Mouse (Mus musculus): ENCODE measurements around the gene Gm10053. TPM values are rescaled to one million over a fixed set of nuclear protein-coding genes. Genes with fewer than 3 reads are reported as not detected.

Gm10053 gene
- polyA plus RNA-seq, 1 experiment from 2014 or later = 240 TPM

GRCm38 (mm10) chr19:24899578-24900544 lies 24.4 kb downstream of the Gm10053 start:
- DNase-seq (ENCODE audit: low spot score) = no peak

DNA sequence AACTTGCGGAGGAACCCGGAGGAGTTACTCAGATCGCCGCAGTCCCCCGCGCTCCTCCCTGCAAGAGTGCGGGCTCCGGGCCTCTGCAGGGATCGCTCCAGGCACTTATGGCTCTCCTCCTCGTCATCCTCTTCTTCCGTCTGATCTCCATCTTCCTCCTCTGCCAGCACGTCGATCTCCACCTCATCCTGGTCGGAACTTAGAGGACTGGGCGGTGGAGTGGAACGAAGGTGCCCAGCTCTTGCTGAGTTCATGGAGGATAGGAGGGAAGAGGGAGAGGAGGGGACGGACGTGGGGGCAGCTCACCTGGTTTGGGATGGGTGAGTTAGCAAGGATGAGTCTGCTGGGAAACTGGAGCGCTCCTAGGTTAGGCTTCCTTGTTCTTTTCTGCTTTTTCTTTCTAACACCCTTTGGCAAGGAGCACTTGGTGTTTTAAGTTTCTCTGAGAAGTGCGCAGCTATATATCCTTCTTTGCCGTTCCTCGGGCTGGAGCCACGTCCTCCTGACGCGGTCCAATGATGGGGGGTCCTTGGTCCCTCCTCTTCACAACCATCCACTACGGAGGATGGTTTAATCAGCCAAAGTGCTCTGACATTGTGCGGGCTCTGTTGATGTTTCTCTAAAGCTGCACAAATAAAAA lies 25.2 kb downstream of the Gm10053 start, which contains the start of gene Foxd4:
Gene Foxd4, minus strand, starts transcription at position 617 of the 640 bp plus-strand sequence.
- no peak for DNase-seq (ENCODE audit: low spot score)

GRCm38 (mm10) chr19:24901666-24902065 lies 26.2 kb downstream of the Gm10053 start:
- no peak for DNase-seq (ENCODE audit: low spot score)

- DNase-seq (ENCODE audit: low spot score) = no peak
Measured at GRCm38 (mm10) chr19:24902256-24902655, 26.8 kb downstream of the Gm10053 start.

DNA sequence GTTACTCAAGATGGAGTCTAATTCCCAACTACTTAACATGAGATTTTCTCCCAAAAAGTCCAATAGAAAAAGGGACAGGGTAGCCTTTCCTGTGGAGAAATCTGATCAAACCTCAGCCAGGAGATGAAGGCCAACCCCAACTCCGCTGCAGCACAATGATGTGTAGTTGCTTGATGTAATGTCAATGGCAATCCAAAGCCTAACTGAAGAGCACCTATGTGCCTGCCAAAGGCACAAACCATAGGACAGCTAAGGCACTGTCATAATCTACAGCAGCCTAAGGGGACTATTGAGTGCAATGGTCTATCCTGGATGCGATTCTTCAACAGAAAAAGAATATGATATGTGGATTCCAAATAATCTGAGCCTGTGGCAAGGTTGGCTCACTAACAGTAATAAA lies 27.3 kb downstream of the Gm10053 start:
- DNase-seq (ENCODE audit: low spot score) = no peak

DNA sequence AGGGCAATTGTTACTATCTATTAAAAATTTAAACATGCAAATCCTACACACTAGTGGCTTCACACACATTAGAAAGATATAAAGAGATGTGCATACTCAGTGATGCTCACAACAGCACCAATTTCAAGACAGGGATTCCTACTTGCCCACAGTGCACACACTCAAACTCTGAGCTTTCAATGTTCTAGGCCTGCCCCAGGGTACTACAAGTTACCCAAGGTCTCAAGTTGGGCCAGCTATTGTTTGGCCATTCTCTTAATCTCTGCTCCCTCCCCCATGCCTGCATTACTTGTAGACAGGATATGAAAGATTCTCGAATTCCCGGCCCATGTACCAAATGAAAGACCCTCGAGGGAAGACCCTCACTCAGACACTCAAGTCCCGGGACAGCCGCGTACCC lies 32.2 kb downstream of the Gm10053 start:
- DNase-seq (ENCODE audit: low spot score) = no peak

- DNase-seq (ENCODE audit: low spot score) = no peak
Measured at GRCm38 (mm10) chr19:24908385-24909155, 33.1 kb downstream of the Gm10053 start.

DNA sequence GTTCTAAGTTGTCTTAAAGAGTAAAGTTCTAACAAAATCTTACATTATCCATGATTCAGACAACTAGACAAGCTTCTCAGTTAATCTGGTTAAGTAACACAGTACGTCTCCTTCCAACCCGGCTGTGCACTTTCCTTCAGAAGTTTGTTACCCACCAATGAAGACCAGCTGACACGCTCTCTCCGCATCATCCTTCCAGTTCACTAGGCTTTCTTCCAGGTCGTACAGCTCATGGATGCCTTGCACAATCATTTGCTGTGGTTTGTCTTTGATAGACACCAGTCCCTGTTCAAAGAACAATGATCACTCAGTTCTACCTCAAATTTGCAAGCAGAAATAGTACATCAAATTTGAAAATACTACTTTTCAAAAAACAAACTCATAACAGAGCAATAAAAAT lies 45.4 kb downstream of the Gm10053 start:
- DNase-seq (ENCODE audit: low spot score) = no peak

Other genes with a start within 250 kb of the Gm10053 start
- 1.1 and 1.8 TPM in 2 replicates for gene Tmem252, start 201.7 kb upstream of the Gm10053 start, polyA plus RNA-seq (2015; fragmentation: Nextera tagmentation; extraction: Ambion mirVana)
- gene Pgm5, start 13.8 kb upstream of the Gm10053 start, polyA plus RNA-seq (2015; fragmentation: Nextera tagmentation; extraction: Ambion mirVana) = 3.3 and 4.3 TPM in 2 replicates
- gene Foxd4, start 25.5 kb downstream of the Gm10053 start, polyA plus RNA-seq (2015; fragmentation: Nextera tagmentation; extraction: Ambion mirVana) = not detected in 2 replicates
- 15.4 and 19.6 TPM in 2 replicates for gene Cbwd1, start 85.9 kb downstream of the Gm10053 start, polyA plus RNA-seq (2015; fragmentation: Nextera tagmentation; extraction: Ambion mirVana)
- 66.7 and 80.1 TPM in 2 replicates for gene Dock8, start 123.8 kb downstream of the Gm10053 start, polyA plus RNA-seq (2015; fragmentation: Nextera tagmentation; extraction: Ambion mirVana)